Mouse (Mus musculus): ENCODE data around the gene Caln1. TPM values are rescaled to one million over a fixed set of nuclear protein-coding genes. Genes with fewer than 3 reads are reported as not detected.
A peak's percentile ranks its signal among the peaks of the same experiment; 100 is the strongest.

Caln1 gene
- total RNA-seq, 2 experiments from 2014 or later, result not detected

- DNase-seq (ENCODE audit: low spot score in 2 of 2), result no peak
Measured at GRCm38 (mm10) chr5:130797713-130798112, 428.5 kb downstream of the Caln1 start.

- DNase-seq (ENCODE audit: low spot score in 2 of 2), result no peak
Measured at GRCm38 (mm10) chr5:130810314-130810713, 441.1 kb downstream of the Caln1 start.

- no peak for DNase-seq (ENCODE audit: low spot score in 2 of 2)
Measured at GRCm38 (mm10) chr5:130810846-130811245, 441.6 kb downstream of the Caln1 start.

- DNase-seq (ENCODE audit: low spot score in 2 of 2), result peak in 1 of 2 experiments; percentile 25
Measured at GRCm38 (mm10) chr5:130811266-130811665, 442.0 kb downstream of the Caln1 start.

GRCm38 (mm10) chr5:130811966-130812365 lies 442.7 kb downstream of the Caln1 start:
- no peak for DNase-seq (ENCODE audit: low spot score in 2 of 2)

- no peak for DNase-seq (ENCODE audit: low spot score in 2 of 2)
Measured at GRCm38 (mm10) chr5:130812556-130812955, 443.3 kb downstream of the Caln1 start.

- DNase-seq (ENCODE audit: low spot score in 2 of 2), result no peak
Measured at GRCm38 (mm10) chr5:130813089-130813488, 443.8 kb downstream of the Caln1 start.

- DNase-seq (ENCODE audit: low spot score in 2 of 2), result no peak
Measured at GRCm38 (mm10) chr5:130815352-130815751, 446.1 kb downstream of the Caln1 start.

GRCm38 (mm10) chr5:130820021-130820648 lies 450.9 kb downstream of the Caln1 start:
- no peak for DNase-seq (ENCODE audit: low spot score in 2 of 2)

GRCm38 (mm10) chr5:130820661-130821060 lies 451.4 kb downstream of the Caln1 start:
- no peak for DNase-seq (ENCODE audit: low spot score in 2 of 2)

- no peak for DNase-seq (ENCODE audit: low spot score in 2 of 2)
Measured at GRCm38 (mm10) chr5:130825797-130826196, 456.5 kb downstream of the Caln1 start.

- DNase-seq (ENCODE audit: low spot score in 2 of 2), result no peak
Measured at GRCm38 (mm10) chr5:130848562-130848961, 479.3 kb downstream of the Caln1 start.

- no peak for DNase-seq (ENCODE audit: low spot score in 2 of 2)
Measured at GRCm38 (mm10) chr5:130849610-130850009, 480.4 kb downstream of the Caln1 start.

- DNase-seq (ENCODE audit: low spot score in 2 of 2), result no peak
Measured at GRCm38 (mm10) chr5:130852182-130852581, 482.9 kb downstream of the Caln1 start.

- peak; percentile 80 to 86 for DNase-seq (ENCODE audit: low spot score in 2 of 2)
Measured at GRCm38 (mm10) chr5:130853371-130853770, 484.1 kb downstream of the Caln1 start.

GRCm38 (mm10) chr5:130854430-130854829 lies 485.2 kb downstream of the Caln1 start:
- DNase-seq (ENCODE audit: low spot score in 2 of 2), result no peak

- no peak for DNase-seq (ENCODE audit: low spot score in 2 of 2)
Measured at GRCm38 (mm10) chr5:130858148-130858547, 488.9 kb downstream of the Caln1 start.

- DNase-seq (ENCODE audit: low spot score in 2 of 2), result no peak
Measured at GRCm38 (mm10) chr5:130858706-130859105, 489.5 kb downstream of the Caln1 start.

- DNase-seq (ENCODE audit: low spot score in 2 of 2), result no peak
Measured at GRCm38 (mm10) chr5:130859736-130860135, 490.5 kb downstream of the Caln1 start.

GRCm38 (mm10) chr5:130862302-130862701 lies 493.0 kb downstream of the Caln1 start:
- DNase-seq (ENCODE audit: low spot score in 2 of 2), result peak in 1 of 2 experiments; percentile 32

GRCm38 (mm10) chr5:130869869-130870268 lies 500.6 kb downstream of the Caln1 start:
- no peak for DNase-seq (ENCODE audit: low spot score in 2 of 2)

- DNase-seq (ENCODE audit: low spot score in 2 of 2), result no peak
Measured at GRCm38 (mm10) chr5:130871086-130871485, 501.8 kb downstream of the Caln1 start.

GRCm38 (mm10) chr5:130875391-130875790 lies 506.1 kb downstream of the Caln1 start:
- no peak for DNase-seq (ENCODE audit: low spot score in 2 of 2)

All from gastrocnemius, postnatal 4 days (tissue).